Mouse (Mus musculus) v-Abl transformed pro-B cells (cell line): ENCODE results near the gene Esrrg.

ENCODE experiments used
- in situ Hi-C, 2 experiments: fragments of 400-800 bp; cut with MboI; formaldehyde crosslinking; loops; one replicate each; pipeline ENCODE4 v1.15.1; 2025; ENCODE audit not compliant: unreplicated experiment in 2 of 2

Esrrg gene

DNA sequence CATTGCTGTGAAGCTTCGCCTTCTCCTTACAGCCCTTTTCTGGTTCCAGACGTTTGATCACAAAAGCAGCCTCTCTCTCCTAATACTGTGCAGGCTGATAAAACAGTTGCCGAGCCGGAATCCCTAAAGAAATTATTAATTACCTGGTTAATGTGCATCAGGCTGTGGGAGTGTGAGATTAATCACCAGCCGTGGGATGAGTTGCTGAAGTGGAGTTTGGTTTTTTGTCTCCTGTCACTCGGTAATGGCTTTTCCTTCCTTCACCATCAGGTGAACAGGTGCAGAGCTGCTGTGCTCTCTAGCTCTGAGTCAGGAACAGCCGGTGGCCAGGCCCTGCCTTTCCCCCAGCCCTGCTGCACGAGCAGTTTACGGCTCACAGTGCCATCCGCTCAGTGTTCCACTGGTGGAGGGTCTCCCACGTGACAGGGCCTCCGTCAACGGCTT is 212.8 kb downstream of the Esrrg start:
- in situ Hi-C loops = no loop called here

DNA sequence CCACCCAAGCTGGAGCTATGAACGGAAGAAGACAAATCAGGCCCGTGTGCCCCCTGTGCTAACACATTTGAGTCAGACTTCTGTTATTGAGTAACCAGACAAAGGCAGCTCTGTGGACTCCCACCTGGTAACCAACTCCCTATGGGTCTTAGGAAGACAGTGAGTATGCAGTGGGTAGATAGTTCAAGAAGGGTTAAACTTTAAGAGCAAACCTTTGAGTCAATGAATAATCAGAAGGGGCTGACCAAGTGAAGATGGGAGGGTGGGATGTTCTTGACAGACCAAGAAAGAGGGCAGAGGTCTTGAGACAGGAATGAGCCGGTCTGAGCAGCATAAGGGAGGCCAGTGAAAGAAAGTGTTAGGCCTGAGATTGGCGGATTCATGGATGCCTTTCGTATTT is 214.8 kb downstream of the Esrrg start:
- in situ Hi-C loops = no loop called here

DNA sequence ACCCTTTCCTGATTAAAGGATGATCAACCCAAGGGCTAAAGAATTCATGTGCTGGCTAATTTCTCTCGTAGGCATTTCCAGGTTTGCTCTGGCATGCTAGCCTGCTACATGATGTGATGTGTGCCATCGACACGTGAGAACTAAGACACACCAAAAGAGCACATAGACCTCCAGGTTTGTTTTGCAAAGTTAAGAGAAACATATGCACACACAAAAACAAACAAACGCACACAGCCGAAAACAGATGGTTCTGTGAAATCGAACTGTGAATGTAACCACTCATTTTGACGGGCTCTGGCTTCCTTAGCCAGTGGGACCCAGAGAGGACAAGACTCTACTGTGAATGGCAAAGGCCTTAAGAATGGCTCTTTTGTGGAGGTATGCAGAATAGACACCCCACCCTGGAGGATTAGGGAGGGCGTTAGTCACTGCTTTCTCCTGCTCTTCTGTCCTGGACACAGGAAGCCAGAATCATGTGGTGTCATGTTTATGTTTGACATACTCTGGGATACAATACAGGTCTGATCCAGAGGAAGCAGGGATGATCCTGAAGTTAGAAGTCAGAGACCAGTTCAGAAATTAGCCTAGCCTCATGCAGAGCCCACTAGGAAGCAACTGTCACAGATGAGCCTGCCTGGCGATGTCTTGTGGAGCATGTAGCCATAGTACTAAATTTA is 217.0 kb downstream of the Esrrg start:
- in situ Hi-C loops = no loop called here

DNA sequence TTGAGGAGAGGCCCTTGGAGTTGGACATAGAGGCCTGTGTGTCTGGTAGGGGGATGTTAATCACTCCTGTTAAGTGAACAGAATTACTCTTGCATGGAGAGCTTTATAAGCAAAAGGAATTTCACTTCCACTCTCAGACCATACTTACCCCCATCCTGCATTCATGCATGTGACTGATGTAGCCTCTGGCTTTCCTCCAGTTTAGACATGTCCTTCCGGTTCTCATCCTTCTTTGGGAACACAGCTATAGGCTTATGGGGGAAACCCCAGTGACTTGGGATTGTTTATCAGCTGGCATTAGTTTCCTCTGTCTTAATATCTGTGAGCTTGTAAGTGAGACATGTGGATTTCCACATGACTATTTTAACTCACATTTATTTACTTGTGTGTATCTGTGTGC is 217.5 kb downstream of the Esrrg start:
- in situ Hi-C loops = no loop called here

DNA sequence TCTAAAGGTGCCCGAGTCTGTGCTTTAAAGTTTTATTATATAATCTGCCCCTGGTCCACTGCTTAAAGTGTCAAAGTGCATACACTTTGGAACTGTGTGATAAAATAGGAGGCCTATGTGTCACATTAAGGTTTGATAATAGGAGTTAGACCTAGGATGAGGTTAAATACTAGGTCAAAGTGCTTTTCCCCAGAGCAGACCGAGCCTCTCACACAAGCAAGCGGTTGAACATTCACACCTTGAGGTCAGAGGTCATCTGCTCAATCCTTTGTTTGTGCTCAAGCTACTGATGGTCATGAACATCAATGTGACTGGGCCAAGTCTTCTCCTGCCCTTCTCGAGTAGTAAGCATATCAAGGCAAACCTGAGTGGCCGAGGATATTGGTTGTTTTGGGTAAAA is 218.3 kb downstream of the Esrrg start:
- in situ Hi-C loops = no loop called here

DNA sequence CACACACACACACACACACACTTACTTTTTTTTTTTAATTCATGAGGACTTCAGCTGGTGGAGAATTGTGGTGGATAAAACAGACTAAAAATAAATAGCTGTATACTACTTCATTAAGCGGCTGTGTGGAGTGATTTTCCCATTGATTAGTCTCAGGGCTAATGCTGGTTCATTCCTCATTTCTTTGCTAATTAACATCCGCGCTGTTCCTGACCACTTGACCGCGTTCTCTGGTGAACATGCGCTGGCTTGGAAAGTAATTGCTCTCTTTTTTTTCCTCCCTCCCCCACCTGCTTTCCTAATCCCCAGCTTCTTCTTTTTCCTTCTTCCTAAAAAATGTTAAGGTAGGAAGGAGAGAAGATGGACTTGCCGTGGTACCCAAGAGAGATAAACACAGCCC is 222.3 kb downstream of the Esrrg start:
- in situ Hi-C loops = no loop called here

DNA sequence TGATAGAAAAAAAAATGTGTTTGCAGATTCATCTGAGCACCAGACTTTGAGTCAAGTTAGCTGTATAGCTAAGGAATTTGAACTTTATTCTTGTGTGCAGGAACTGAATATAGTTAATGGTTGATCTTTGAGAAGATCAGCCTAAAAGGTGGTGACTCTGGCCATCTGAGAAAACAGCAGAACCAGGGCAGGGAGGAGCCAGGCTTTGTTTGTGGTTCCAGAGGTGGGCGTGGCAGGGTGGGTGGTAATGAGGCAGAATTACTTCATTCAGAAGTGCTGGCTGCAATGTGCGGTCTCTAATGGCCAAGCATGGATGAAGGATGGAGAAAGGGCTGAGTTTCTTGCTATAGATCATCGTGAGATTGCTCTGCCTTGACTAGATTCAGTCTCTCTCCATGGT is 224.3 kb downstream of the Esrrg start:
- in situ Hi-C loops = no loop called here

DNA sequence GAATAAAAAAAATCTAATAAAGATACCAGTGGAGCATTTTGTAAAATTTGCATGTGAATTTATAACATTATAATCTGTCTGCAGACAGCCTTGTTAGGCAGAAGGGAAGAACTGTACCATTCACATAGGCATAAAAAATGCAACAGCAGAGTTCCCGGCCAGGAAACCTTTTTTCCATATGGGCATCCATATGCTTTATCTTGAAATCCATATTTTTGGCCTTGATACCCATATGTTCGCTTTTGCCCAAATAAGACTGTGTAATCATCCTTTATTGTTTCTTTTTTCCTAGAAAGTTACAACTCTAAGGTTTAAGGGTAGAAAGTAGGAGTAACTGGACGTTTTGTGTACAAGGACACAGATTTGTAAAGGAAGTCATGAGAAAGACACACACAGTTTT is 226.0 kb downstream of the Esrrg start:
- in situ Hi-C loops = no loop called here

DNA sequence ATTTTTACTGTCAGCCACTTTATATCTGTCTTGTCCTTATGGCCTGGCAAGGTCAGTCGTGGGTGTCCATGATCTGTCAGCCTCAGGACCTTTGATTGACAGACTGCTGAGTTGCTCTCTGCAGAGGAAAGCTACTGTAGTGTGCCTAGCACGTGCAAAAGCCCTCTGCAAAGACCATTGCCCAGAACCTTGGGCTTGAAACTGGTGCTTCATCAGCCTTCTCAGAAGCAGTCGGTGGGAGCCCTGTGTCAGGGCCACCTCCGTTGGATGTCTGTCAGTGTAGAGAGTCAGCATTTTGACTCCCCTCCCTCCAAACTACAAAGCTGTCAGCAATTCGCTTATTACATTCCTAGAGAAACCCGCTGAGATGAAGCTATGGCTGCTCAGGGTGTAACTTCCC is 227.8 kb downstream of the Esrrg start:
- in situ Hi-C loops = no loop called here

DNA sequence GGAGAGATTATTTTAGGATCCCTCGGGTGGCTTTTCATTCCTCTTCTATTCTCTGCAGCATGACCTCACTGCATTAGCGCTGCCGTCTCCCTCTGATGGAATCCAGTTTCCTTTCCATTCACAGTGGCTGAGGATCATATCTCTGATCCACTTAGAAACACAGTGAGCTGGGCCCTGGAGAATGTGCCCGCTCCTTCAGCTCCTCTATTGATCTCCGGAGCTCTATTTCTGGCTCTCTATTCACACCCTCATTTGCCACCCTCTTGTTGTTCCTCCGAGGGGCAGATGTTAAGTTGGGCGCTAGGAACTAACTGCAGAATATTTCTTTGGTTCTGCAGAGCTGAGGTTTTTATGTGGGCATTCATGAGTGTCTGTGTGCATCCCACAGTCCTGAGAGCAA is 228.3 kb downstream of the Esrrg start:
- in situ Hi-C loops = no loop called here

DNA sequence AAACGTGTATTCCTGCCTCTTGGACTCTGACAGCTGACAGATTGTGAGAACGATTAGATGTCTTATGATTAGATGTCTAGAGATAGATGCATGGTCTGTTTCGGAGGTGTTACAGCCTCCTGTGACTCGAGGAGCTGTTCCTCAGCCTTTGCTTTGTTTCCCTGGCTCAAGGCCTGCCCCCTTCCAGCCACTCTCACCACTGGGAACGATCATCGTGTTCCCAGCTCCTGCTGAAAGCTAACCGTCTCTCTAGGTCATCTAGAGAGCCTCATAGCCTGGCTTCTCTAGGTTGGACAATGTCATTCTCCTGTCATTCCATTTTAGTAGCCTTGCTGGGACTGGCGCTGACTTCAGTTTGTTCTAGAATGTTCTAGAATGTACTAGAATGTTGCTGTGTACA is 233.0 kb downstream of the Esrrg start:
- in situ Hi-C loops = no loop called here

DNA sequence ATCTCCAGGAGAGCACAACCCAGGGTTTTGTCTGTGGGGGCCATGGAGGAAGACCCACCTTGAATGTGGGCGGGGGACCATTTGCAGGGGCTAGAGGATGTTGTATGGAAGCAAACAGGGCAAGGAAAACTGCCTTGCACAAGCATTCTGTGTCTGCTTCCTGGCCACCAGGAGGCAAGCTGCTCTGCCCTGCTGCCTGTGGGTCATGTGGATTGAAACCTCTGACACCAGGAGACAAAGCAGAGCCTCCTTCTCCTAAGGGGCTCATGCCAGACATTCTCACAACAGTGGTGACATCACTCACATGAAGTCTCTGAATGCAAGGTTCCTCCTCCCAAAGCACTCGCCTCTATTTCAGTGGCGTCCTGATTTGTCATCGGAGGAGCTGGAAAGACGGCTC is 234.1 kb downstream of the Esrrg start:
- in situ Hi-C loops = no loop called here

DNA sequence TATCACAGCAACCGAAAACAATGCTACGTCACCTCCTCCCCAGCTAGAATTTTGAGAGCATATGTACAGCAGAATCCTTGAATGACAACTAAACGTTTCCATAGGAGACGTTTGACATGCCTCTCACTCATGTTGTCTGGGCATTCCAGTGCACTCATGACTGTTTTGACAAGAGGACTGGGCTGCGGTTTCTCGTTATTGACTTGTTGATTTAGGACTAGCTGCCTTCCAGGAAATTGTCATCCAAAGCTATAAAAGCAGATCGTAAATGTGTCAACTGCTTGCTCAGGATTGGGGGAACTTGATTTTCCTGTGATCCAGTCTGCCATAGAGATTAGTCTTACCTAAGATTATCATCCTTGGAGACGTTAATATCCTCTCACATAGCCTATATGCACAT is 245.6 kb downstream of the Esrrg start:
- in situ Hi-C loops = no loop called here

DNA sequence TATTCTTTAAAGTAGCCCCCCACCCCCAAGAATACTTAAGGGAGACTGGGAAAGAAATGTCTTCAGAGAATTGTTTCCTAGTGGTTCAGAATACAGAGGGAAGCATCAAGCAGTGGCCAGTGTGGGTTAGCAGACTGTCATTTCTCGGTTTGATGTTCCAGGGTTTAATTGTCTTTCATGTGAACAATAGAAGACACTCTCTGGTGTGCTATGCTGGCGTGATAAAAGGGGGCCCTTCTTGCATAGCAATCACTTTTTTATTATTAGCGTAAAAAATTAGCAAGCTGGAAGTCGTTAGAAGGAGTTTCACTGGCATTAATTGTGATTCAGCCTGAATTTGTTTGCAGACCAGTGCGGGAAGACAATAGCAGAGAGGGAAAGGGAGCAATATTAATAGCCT is 253.7 kb downstream of the Esrrg start:
- in situ Hi-C loops = no loop called here

DNA sequence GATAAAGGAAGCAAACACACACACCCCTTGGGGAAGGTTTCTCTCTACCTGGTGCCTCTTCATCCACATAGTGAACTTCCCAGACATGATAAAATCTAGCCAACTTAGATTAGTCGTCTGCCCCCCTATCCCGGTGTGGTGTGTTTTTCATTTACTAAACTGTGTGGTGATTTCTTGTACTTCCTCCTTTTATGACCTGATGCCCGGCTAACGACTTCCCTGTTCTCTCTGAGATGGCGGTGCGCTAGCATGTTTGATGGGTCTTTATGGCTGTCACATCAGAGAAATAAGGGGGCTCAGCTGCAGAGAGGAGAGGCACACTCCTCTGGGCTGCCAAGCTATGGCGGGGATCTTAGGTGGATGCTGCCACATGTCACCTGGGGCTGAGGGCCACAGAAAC is 259.8 kb downstream of the Esrrg start:
- in situ Hi-C loops = no loop called here

DNA sequence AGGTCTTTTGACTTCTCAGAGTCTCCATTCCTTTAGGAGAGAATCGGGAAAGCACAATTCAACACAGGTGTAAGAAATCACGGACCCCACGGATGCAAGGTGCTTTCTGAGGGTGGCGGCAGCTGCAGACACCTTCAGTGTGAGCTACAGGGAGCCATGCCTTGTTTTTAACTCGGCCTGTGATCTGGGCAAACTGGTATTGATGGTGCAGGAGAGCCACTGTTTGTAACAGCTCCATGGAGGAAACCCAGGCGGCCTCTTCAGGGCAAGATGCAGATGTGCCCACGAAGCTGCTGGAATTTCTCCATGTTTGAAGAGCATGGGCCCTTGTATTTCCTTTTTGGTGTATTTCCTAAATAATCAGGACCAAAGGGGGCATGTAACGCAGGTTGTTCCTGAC is 263.6 kb downstream of the Esrrg start:
- in situ Hi-C loops = no loop called here

DNA sequence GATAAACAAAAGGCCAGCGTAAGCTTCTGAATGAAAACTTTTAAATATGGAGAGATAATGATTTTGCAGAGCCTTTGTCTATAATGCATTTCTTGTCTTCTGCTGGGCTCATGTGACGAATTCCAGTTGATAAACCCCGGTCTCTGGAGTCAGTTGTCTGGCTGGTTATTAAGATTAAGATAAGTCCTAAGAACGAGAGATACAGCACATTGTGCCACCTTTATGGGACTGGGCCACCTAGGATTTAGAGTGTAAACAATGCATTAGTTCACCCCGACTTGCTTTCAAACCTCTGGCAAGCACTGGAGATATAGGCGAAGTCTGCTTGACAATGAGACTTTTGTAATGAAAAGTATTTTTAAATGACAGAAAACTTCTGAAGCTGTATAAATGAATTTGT is 264.2 kb downstream of the Esrrg start:
- in situ Hi-C loops = no loop called here

DNA sequence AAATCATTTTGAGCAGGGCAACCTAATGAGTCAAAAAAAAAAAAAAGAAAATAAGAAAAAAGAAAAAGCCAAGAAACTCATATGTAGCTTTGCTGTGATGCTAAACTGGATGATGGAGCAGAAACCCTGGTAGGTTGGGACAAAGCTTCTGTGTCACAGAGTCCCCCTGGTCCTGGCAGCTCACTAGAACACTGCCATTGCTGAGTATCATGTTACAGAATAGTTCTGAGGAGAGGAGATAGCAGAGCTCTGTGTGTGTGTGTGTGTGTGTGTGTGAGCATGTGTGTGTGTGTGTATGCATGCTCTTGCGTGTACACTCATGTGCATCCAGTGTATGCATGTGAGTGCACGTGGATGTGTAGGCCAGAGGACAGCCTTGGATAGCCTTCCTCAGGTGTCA is 265.2 kb downstream of the Esrrg start:
- in situ Hi-C loops = no loop called here

DNA sequence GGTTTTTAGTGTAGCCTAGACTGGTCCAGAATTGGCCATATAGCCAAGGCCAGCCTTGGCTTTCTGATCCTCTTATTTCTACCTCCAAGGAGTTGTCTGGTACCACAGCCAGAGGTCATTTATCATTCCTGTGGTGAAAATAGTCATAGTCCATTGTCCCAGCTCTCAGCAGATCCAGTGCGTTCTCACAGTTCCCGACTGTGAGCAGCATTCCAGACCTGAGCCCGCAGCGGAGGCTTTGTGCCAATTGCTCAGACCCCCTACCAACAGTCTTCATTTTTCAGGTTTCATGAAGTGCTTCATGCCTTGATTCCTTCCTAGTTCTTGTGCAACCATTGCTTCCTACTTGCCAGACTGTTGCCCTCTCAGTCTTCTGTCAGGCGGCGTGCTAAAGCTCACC is 278.7 kb downstream of the Esrrg start:
- in situ Hi-C loops = no loop called here

DNA sequence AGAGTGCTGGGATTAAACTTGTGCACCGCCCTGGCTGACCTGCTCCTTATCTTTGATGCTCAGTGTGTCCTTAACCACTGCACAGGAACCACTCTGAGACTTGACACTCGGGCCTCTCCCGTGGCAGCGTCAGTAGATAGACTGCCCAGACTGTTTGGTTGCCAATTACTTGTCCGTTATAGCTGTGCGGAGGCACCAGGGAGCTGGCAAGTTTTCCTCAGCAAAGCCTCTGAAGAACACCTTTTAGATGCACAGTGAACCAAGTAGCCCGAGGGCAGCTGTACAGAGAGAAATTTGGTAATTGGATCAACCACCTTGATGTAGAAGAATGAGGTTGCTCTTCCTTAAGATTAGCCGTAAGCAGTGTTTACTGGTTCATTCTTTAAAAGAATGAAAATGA is 279.6 kb downstream of the Esrrg start:
- in situ Hi-C loops = no loop called here

DNA sequence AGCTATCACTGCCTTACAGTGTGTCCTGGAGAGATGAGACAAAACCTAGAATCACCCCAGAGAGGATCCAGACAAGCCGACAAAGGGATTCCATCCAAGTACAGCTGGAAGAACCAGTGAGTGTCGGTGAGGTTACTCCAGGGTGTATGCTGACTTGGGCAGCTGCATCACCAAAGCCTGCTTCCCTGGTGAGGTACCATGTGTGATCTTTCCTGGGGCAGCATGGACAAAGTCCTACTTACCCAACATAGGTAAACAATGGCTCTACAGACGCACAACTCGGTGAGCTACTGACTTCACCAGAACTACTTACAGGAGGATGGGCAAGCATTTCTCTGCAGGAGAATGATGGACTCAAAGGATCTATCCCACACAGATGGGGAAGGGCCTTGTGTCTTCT is 280.5 kb downstream of the Esrrg start:
- in situ Hi-C loops = no loop called here

DNA sequence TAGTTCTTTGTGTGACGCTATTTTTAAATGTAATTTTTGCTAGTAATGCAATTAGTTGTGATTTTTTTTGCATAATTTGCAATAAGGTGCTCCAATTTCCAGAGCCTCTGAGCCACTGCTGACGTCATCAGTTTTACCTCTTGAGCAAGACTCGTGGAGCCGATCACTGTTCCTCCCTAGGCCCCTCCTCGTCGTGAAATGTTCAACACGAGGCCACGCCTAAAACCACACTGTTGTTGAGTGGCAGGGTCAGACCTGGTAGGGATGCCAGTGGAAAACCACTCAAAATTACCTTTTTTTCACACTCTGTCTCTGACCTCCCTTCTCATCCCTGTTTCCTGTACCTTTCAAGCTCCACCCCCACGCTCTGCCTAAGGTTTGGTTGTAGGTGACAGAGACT is 282.7 kb downstream of the Esrrg start:
- in situ Hi-C loops = no loop called here

DNA sequence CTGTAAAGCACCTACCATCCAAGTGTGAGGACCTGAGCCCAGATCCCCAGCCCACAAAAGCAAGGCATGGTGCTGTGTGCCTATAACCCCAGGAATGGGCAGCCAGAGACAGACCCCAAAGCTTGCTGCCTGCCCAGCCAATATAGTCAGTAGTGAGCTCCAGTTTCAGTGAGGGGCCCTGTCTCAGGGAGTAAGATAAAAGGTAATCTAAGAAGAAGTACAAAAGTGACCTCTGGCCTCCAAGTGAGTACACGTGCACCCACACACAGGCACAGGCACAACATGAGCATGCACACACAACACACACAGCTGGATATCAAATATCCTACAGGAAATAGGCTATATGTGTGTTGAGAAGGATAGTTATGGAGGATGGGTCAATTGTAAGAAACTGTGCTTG is 286.9 kb downstream of the Esrrg start:
- in situ Hi-C loops = no loop called here
